Mouse (Mus musculus) left cerebral cortex, postnatal 10 days (tissue): Measurements from ENCODE around the gene Catsper1. TPM values are rescaled to one million over a fixed set of nuclear protein-coding genes. Genes with fewer than 3 reads are reported as not detected.
A peak's percentile ranks its signal among the peaks of the same experiment; 100 is the strongest.

ENCODE experiments used
- DNase-seq, 2 experiments: peaks; one replicate each; pipeline ENCODE4 v3.0.0; 2021 to 2022; ENCODE audit warnings: low spot score in 2 of 2, mixed read lengths in 1 of 2; ENCODE audit errors: extremely low spot score in 1 of 2
- intact Hi-C: fragments of 180-260 bp; cut with DNase I; formaldehyde crosslinking; loops from one replicate; pipeline ENCODE4 v1.15.1; 2025
- total RNA-seq, 2 experiments: library from RNA; stranded (reverse); gene quantifications; 2 replicates each; pipeline ENCODE4 v1.2.3; 2021

The Catsper1 gene
- not detected for total RNA-seq

- DNase-seq, result no peak
- intact Hi-C loops, result no loop called here
These were observed at the start of gene Catsper1 for GRCm38 (mm10) chr19:5335441-5335840. TSS of gene Catsper1 (plus strand) at chr19:5335741.

GRCm38 (mm10) chr19:5294972-5295735, 40.4 kb upstream of the Catsper1 start, which contains the start of gene Sf3b2:
TSS of gene Sf3b2 (minus strand) at chr19:5295455.
- intact Hi-C loops, result no loop called here
- DNase-seq, result peak; percentile 99

GRCm38 (mm10) chr19:5295736-5296075, 39.8 kb upstream of the Catsper1 start:
- intact Hi-C loops, result no loop called here
- no peak for DNase-seq

- intact Hi-C loops, result no loop called here
- DNase-seq, result peak in 1 of 2 experiments; percentile 44
These were observed 38.9 kb upstream of the Catsper1 start for GRCm38 (mm10) chr19:5296630-5297029.

GRCm38 (mm10) chr19:5297903-5298800, 37.4 kb upstream of the Catsper1 start, which contains the start of gene Gal3st3:
TSS of gene Gal3st3 (plus strand) at chr19:5298331.
- intact Hi-C loops, result no loop called here
- peak in 1 of 2 experiments; percentile 56 for DNase-seq

- intact Hi-C loops, result loop anchor here (10.0 kb wide), 1 partner anchor 54 kb away; no protein-coding TSS in a partner anchor
- no peak for DNase-seq
These were observed 35.0 kb upstream of the Catsper1 start for GRCm38 (mm10) chr19:5300588-5300987.

GRCm38 (mm10) chr19:5302455-5302854, 33.1 kb upstream of the Catsper1 start:
- peak in 1 of 2 experiments; percentile 76 for DNase-seq
- intact Hi-C loops, result loop anchor here (10.0 kb wide), 1 partner anchor 52 kb away; no protein-coding TSS in a partner anchor

GRCm38 (mm10) chr19:5306279-5306678, 29.3 kb upstream of the Catsper1 start:
- DNase-seq, result no peak
- intact Hi-C loops, result loop anchor here (10.0 kb wide), 1 partner anchor 49 kb away; no protein-coding TSS in a partner anchor

GRCm38 (mm10) chr19:5306968-5307734, 28.4 kb upstream of the Catsper1 start:
- DNase-seq, result peak in 1 of 2 experiments; percentile 40
- intact Hi-C loops, result loop anchor here (10.0 kb wide), 1 partner anchor 48 kb away; no protein-coding TSS in a partner anchor

GRCm38 (mm10) chr19:5309025-5309424, 26.5 kb upstream of the Catsper1 start:
- intact Hi-C loops, result loop anchor here (10.0 kb wide), 1 partner anchor 46 kb away; no protein-coding TSS in a partner anchor
- peak in 1 of 2 experiments; percentile 43 for DNase-seq

- intact Hi-C loops, result no loop called here
- DNase-seq, result no peak
These were observed 22.4 kb upstream of the Catsper1 start for GRCm38 (mm10) chr19:5313189-5313588.

- peak in 1 of 2 experiments; percentile 41 for DNase-seq
- intact Hi-C loops, result no loop called here
These were observed 11.7 kb upstream of the Catsper1 start for GRCm38 (mm10) chr19:5323801-5324200.

- DNase-seq, result no peak
- intact Hi-C loops, result no loop called here
These were observed 7.6 kb upstream of the Catsper1 start for GRCm38 (mm10) chr19:5327970-5328369.

- intact Hi-C loops, result no loop called here
These were observed 800 bp upstream of the Catsper1 start for GRCm38 (mm10) chr19:5334741-5335140.

GRCm38 (mm10) chr19:5337975-5338374, 2.4 kb downstream of the Catsper1 start:
- DNase-seq, result peak; percentile 27 to 81
- intact Hi-C loops, result no loop called here

More at GRCm38 (mm10) chr19:5334741-5335140, 800 bp upstream of the Catsper1 start:
- DNase-seq, result no peak

- intact Hi-C loops, result no loop called here
- DNase-seq, result no peak
These were observed 5.8 kb downstream of the Catsper1 start for GRCm38 (mm10) chr19:5341360-5341759.

GRCm38 (mm10) chr19:5345297-5346131, 10.0 kb downstream of the Catsper1 start:
- DNase-seq, result peak in 1 of 2 experiments; percentile 46
- intact Hi-C loops, result no loop called here

GRCm38 (mm10) chr19:5348064-5348463, 12.5 kb downstream of the Catsper1 start:
- intact Hi-C loops, result no loop called here
- no peak for DNase-seq
